Mouse (Mus musculus): ENCODE data around the gene Ttn. TPM values are rescaled to one million over a fixed set of nuclear protein-coding genes. Genes with fewer than 3 reads are reported as not detected.
A peak's percentile ranks its signal among the peaks of the same experiment; 100 is the strongest.

Ttn gene
- polyA plus RNA-seq, 1 experiment from 2014 or later, result under 0.01 TPM

- ChIA-PET POLR2A (no interaction called here), CTCF (interaction anchor here (1.4 kb wide), 1 partner anchor 9 kb away, joined by 5 read pairs; no protein-coding TSS in a partner anchor)
- in situ Hi-C loops (cut with MboI; ENCODE audit: low pct_unique_long_range_greater_than_20kb), result no loop called here
- peaks cover 68% of the 10 kb centered on the region for H3K27me3 ChIP-seq
- ATAC-seq, result no peak
- TF ChIP-seq CTCF (IDR thresholded peaks at IDR 0.05), result no peak
- no peak for DNase-seq (ENCODE audit: low read depth, low spot score)
Observed at GRCm38 (mm10) chr2:76865497-76865896, 116.8 kb downstream of the Ttn start.

- H3K27me3 ChIP-seq, result peaks cover 82% of the 10 kb centered on the region
- CTCF ChIA-PET, result no interaction called here
- in situ Hi-C loops (cut with MboI; ENCODE audit: low pct_unique_long_range_greater_than_20kb), result no loop called here
- POLR2A ChIA-PET, result no interaction called here
- TF ChIP-seq CTCF (IDR thresholded peaks at IDR 0.05), result no peak
- DNase-seq (ENCODE audit: low read depth, low spot score) (no peak), ATAC-seq (no peak)
Observed at GRCm38 (mm10) chr2:76861327-76861726, 121.0 kb downstream of the Ttn start.

- DNase-seq (ENCODE audit: low read depth, low spot score), result no peak
- in situ Hi-C loops (cut with MboI; ENCODE audit: low pct_unique_long_range_greater_than_20kb), result no loop called here
- CTCF ChIA-PET, result no interaction called here
- POLR2A ChIA-PET, result no interaction called here
- no peak for TF ChIP-seq CTCF (IDR thresholded peaks at IDR 0.05)
- peaks cover 62% of the 10 kb centered on the region for H3K27me3 ChIP-seq
- ATAC-seq, result no peak
Observed at GRCm38 (mm10) chr2:76850066-76850465, 132.3 kb downstream of the Ttn start.

- peak; percentile 28 for TF ChIP-seq CTCF (IDR thresholded peaks at IDR 0.05)
- in situ Hi-C loops (cut with MboI; ENCODE audit: low pct_unique_long_range_greater_than_20kb), result no loop called here
- ATAC-seq (no peak), DNase-seq (ENCODE audit: low read depth, low spot score) (no peak)
- POLR2A ChIA-PET, result no interaction called here
- peaks cover 31% of the 10 kb centered on the region for H3K27me3 ChIP-seq
- CTCF ChIA-PET, result no interaction called here
Observed at GRCm38 (mm10) chr2:76843162-76843561, 139.2 kb downstream of the Ttn start.

GRCm38 (mm10) chr2:76820472-76820871 lies 161.9 kb downstream of the Ttn start:
- no peak for TF ChIP-seq CTCF (IDR thresholded peaks at IDR 0.05)
- ATAC-seq, result no peak
- DNase-seq (ENCODE audit: low read depth, low spot score), result no peak
- CTCF ChIA-PET, result no interaction called here
- peaks cover 85% of the 10 kb centered on the region for H3K27me3 ChIP-seq
- POLR2A ChIA-PET, result no interaction called here
- in situ Hi-C loops (cut with MboI; ENCODE audit: low pct_unique_long_range_greater_than_20kb), result no loop called here

GRCm38 (mm10) chr2:76817796-76818195 lies 164.6 kb downstream of the Ttn start:
- TF ChIP-seq CTCF (IDR thresholded peaks at IDR 0.05), result no peak
- peaks cover 73% of the 10 kb centered on the region for H3K27me3 ChIP-seq
- ChIA-PET POLR2A (no interaction called here), CTCF (no interaction called here)
- no peak for ATAC-seq
- no peak for DNase-seq (ENCODE audit: low read depth, low spot score)
- in situ Hi-C loops (cut with MboI; ENCODE audit: low pct_unique_long_range_greater_than_20kb), result no loop called here

- ChIA-PET POLR2A (no interaction called here), CTCF (no interaction called here)
- DNase-seq (ENCODE audit: low read depth, low spot score), result no peak
- in situ Hi-C loops (cut with MboI; ENCODE audit: low pct_unique_long_range_greater_than_20kb), result no loop called here
- H3K27me3 ChIP-seq, result peaks cover 45% of the 10 kb centered on the region
- ATAC-seq, result no peak
- no peak for TF ChIP-seq CTCF (IDR thresholded peaks at IDR 0.05)
Observed at GRCm38 (mm10) chr2:76814048-76814817, 168.1 kb downstream of the Ttn start.

- no peak for ATAC-seq
- in situ Hi-C loops (cut with MboI; ENCODE audit: low pct_unique_long_range_greater_than_20kb), result no loop called here
- ChIA-PET CTCF (interaction anchor here (1.2 kb wide), 1 partner anchor 444 kb away, joined by 3 read pairs; no protein-coding TSS in a partner anchor), POLR2A (no interaction called here)
- peaks cover 42% of the 10 kb centered on the region for H3K27me3 ChIP-seq
- no peak for DNase-seq (ENCODE audit: low read depth, low spot score)
- TF ChIP-seq CTCF (IDR thresholded peaks at IDR 0.05), result no peak
Observed at GRCm38 (mm10) chr2:76811160-76811559, 171.2 kb downstream of the Ttn start.

GRCm38 (mm10) chr2:76808334-76808733 lies 174.0 kb downstream of the Ttn start:
- ATAC-seq (no peak), DNase-seq (ENCODE audit: low read depth, low spot score) (no peak)
- no peak for TF ChIP-seq CTCF (IDR thresholded peaks at IDR 0.05)
- in situ Hi-C loops (cut with MboI; ENCODE audit: low pct_unique_long_range_greater_than_20kb), result no loop called here
- ChIA-PET CTCF (no interaction called here), POLR2A (no interaction called here)
- peaks cover 51% of the 10 kb centered on the region for H3K27me3 ChIP-seq

GRCm38 (mm10) chr2:76807284-76807683 lies 175.1 kb downstream of the Ttn start:
- ATAC-seq (no peak), DNase-seq (ENCODE audit: low read depth, low spot score) (no peak)
- in situ Hi-C loops (cut with MboI; ENCODE audit: low pct_unique_long_range_greater_than_20kb), result no loop called here
- ChIA-PET CTCF (no interaction called here), POLR2A (no interaction called here)
- peaks cover 57% of the 10 kb centered on the region for H3K27me3 ChIP-seq
- TF ChIP-seq CTCF (IDR thresholded peaks at IDR 0.05), result no peak

GRCm38 (mm10) chr2:76806861-76807260 lies 175.5 kb downstream of the Ttn start:
- CTCF ChIA-PET, result no interaction called here

GRCm38 (mm10) chr2:76806376-76806775 lies 176.0 kb downstream of the Ttn start:
- DNase-seq (ENCODE audit: low read depth, low spot score), result no peak
- CTCF ChIA-PET, result no interaction called here
- POLR2A ChIA-PET, result no interaction called here
- TF ChIP-seq CTCF (IDR thresholded peaks at IDR 0.05), result no peak
- H3K27me3 ChIP-seq, result peaks cover 65% of the 10 kb centered on the region
- no peak for ATAC-seq
- in situ Hi-C loops (cut with MboI; ENCODE audit: low pct_unique_long_range_greater_than_20kb), result no loop called here

More at GRCm38 (mm10) chr2:76806861-76807260, 175.5 kb downstream of the Ttn start:
- ATAC-seq (no peak), DNase-seq (ENCODE audit: low read depth, low spot score) (no peak)
- in situ Hi-C loops (cut with MboI; ENCODE audit: low pct_unique_long_range_greater_than_20kb), result no loop called here
- POLR2A ChIA-PET, result no interaction called here
- peaks cover 61% of the 10 kb centered on the region for H3K27me3 ChIP-seq
- TF ChIP-seq CTCF (IDR thresholded peaks at IDR 0.05), result no peak

All from Patski (cell line).